Mouse (Mus musculus) mature B cell (primary cell): ENCODE data around the gene Numbl.

ENCODE experiments used
- in situ Hi-C: fragments of 300-500 bp; cut with MboI; formaldehyde crosslinking; loops from 2 replicates; pipeline ENCODE4 v1.14.3; 2019

The Numbl gene

DNA sequence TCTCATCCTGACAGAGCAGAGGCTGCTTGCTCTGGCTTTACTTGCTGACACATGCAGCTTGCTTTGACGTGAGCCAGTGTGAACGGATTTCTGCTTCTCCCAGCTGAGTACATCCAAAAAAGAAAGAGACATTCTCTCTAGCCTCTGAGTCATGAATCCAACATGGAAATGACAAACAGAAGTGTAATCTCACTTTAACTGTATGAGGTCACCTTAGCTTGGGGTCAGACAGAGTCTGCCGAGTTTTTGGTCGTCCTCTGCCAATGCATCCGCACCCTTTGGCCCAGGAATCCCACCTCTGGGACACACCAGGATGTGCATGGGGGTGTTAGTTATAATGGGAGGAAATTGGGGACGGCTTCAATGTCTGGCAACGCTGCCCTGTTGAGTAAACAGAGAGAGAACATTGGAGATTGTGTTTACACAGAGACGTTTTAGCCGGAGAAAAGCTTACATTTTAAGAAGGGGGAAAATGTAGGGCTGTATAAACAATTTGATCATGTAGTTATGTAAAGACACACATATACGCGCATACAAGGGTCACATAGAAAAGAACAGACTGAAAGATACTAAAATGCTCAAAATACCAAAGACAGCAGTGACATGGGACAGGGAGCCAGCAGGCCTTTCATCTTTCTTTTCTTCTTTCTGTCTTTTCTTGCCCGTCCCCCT lies 33.7 kb downstream of the Numbl start:
- in situ Hi-C loops, result loop anchor here (25.0 kb wide), 1 partner anchor 530 kb away; the partner anchor contains the start of gene Cyp2b19

DNA sequence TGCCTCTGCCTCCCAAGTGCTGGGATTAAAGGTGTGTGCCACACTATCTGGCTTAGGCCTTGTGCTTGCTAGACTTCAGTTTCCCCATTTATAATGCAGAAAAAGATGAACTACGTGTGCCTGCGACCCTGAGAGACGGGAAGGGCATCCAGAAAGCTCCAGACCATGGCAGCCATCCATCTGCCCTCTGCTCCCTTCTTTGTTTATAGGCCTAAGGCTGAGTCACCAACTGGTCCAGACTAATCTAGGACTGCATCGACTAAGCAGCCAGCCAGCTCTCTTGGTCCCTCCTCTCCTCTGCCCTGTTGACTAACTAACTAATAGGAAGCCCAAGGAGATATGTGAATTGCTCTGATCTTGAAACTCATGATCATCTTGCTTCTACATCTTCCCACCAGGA lies 37.7 kb downstream of the Numbl start:
- in situ Hi-C loops, result loop anchor here (25.0 kb wide), 1 partner anchor 534 kb away; the partner anchor contains the start of gene Cyp2b19

DNA sequence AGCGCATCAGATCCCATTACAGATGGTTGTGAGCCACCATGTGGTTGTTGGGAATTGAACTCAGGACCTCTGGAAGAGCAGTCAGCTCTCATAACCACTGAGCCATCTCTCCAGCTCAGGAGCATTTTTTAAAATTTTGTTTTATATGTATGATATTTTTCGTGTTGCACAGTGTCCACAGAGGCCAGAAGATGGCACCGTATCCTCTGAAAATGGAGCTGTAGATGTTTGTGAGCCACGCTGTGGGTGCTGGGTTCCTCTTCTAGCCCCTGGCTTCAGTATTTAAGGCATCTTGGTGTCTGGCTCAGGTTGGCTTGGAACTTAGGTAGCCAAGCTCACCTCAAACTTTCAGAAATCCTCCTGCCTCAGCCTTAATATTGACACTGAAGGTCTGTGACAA lies 38.3 kb downstream of the Numbl start:
- in situ Hi-C loops, result loop anchor here (25.0 kb wide), 1 partner anchor 534 kb away; the partner anchor contains the start of gene Cyp2b19

DNA sequence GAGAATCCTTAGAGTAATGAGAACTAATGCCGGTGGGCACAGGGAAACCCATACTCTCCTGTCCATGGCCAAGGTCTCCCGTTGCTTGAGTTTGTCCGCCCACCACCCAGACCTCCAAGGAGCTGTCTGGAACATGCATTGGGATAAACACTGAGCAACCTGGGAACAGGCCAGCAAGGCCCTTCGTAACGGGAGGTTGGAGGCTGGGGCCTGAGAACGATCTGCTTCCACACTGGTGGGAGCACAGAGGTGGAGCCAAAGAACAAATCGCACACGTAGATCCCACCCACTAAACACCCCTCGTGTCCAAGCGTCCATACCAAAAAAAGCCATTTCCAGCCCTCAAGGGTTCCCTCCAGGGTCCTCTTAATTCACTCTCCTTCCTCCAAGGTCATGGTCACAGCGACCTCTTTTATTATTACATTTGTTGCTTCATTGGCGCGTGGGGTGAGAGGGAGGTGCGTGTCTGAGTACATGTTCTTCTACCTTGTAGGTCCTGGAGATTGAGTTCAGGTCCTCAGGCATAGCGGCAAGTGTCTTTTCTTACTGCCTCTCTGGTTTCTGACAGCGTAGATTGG lies 39.9 kb downstream of the Numbl start:
- in situ Hi-C loops, result loop anchor here (25.0 kb wide), 1 partner anchor 536 kb away; the partner anchor contains the start of gene Cyp2b19

DNA sequence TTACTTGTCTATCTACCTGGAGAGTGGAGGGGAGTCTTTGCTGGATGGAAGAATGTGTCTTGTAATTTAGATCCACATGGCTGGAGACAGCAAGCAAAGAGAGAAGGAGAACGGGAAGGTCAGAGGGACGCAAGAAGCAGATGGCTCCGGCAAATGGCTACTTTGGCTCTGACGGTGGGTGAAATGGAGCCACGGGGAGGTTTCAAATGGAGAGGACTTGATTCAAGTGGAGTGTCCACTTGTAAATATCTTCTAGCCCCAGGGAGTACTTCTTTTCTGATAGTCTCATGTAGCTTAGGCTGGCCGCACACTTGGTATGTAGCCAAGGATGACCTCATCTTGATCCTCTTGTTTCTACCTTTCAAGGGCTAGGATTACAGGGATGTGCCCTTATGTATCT lies 40.6 kb downstream of the Numbl start:
- in situ Hi-C loops, result loop anchor here (25.0 kb wide), 1 partner anchor 537 kb away; the partner anchor contains the start of gene Cyp2b19

DNA sequence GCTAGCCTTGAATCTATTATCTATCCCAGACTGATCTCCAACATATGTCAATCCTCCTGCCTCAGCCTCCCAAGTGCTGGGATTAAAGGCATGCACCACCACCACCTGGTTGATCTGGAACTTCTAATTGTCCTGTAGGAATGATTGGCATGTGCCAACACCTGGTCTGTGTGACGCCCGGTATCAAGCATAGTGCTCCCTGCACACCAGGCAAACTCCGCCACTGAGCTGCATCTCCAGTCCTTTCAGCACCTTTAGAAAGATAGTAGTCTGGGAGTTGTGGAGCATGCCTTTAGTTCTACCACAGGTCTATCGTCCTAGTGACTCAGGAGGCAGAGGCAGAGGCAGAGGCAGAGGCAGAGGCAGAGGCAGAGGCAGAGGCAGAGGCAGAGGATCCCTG lies 42.1 kb downstream of the Numbl start:
- in situ Hi-C loops, result no loop called here

DNA sequence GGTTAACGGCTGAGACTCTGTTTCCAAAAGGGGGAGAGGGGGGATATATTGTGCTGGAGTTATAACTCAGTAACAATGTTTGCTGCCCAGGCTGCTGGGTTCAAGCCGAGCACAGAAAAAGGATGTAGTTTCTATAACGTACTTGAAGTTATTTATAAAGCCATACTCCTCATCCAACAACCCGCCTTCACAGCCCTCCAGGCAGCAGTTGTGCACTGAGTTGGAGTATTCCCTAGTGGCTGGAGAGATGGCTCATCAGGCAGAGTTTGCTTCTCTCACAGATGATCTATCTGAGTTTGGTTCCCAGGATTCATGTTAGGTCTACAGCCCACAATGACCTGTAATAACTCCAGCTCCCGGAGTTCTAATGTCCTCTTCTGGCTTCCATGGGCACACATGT lies 42.6 kb downstream of the Numbl start:
- in situ Hi-C loops, result no loop called here

DNA sequence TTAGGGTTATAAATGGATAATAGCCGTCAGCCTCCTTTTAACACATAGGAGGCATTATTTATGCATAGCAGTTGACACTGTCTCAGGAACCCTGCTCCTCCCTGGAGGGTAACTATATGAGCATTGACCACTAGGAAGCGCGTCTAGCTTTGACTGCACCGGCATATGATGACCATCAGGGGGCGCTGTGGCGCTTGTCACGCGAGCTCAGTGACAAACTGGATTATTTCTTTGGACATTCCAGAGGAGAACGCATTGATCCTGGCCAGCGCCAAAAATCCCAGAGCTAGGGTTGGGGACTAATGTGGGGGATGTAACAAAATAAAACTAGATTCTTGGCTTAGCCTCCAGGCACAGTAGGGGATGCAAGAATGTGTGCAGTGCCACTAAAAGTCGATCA lies 43.9 kb downstream of the Numbl start:
- in situ Hi-C loops, result no loop called here

DNA sequence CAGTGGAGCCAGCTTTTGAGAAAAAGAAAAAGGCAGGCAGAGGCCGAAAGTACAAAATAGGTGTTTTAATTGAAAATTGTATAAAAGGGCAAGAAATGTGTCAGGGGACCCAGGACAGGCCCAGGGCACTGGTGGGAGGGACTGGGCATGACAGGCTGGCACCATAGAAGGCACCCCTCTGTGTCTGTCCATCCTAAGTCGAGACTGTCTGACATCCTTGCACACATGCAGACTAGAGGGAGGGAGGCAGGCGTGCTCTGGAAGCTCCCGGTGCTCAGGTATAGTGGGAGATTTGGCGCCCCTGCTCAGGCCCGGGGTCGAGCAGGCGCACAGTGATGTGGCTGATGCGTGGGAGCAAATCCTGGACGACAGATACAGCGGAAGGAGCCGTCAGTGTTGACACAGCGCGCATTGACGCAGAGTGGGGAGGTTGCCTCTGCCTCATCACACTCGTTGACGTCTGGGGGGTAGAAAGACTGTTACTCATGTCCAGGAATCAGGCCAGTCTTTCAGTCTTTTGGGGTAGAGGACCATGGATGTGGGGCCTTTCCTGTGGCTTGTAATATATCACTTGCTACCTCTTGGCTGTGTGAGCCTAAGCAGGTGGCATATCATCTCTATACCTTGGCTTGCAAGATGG lies 47.0 kb downstream of the Numbl start:
- in situ Hi-C loops, result no loop called here

DNA sequence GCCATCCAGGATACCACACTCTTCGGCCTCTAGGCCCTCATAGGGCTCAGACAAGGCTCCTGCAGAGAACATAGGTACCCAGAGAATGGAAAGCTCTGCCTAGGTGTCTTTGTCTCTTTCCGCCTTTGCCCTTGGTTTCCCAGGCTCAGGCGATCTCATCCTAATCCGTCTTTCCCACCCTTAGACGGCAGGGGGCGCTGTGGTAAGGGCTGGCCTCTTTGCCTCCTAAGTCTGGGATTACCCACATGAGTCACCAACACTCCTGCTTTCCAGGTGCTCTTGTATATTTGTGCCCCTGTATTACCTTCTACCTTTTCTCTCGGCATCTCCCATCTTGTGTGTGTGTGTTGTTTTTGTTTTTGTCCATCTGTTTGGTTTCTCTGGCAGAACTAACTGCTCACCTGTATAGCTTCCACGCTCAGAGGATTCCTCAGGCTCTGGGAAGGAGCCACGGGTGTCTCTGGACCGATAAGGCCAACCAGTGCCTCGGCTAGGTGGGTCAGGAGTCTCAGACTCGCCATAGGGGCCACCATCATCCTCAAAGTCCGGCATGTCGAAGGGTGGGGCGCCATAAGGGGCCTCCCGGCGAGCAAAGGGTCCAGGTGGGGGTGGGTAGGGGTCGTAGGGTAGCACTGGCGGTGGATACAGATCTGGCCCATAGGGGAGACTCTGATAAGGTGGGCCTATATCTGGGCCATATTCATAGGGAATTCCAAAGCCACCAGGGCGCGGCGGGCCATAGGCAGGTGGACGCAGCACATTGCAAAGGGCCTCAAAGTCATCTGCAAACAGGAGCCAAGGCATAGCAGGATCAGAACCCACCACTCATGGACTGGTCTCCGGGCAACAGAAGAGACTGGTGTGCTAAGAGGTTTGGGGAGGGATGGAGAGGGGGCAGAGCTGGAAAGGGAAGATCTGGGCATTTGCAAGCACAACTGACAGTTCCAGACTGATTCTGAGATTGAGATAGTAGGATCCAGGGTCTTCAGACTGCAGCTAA lies 48.2 kb downstream of the Numbl start:
- in situ Hi-C loops, result no loop called here

DNA sequence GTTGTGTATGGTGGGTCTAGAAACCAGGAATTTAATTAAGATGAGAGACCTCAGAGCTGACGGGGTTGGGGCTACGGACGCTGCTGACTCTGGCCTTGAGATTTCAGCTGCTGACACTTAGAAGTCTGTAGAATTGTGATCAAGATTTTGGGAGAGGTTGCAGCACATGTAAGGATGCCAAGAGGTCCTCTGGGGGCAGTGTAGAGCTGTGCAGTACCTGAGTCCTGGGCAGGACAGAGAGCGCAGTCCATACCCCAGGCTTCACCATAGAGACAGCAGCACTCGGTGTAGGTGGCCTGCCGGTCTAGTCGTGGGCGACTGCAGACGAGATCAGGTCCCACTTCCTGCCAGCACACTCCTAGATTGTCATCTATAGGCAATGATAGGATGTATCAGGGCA lies 49.3 kb downstream of the Numbl start:
- in situ Hi-C loops, result no loop called here

DNA sequence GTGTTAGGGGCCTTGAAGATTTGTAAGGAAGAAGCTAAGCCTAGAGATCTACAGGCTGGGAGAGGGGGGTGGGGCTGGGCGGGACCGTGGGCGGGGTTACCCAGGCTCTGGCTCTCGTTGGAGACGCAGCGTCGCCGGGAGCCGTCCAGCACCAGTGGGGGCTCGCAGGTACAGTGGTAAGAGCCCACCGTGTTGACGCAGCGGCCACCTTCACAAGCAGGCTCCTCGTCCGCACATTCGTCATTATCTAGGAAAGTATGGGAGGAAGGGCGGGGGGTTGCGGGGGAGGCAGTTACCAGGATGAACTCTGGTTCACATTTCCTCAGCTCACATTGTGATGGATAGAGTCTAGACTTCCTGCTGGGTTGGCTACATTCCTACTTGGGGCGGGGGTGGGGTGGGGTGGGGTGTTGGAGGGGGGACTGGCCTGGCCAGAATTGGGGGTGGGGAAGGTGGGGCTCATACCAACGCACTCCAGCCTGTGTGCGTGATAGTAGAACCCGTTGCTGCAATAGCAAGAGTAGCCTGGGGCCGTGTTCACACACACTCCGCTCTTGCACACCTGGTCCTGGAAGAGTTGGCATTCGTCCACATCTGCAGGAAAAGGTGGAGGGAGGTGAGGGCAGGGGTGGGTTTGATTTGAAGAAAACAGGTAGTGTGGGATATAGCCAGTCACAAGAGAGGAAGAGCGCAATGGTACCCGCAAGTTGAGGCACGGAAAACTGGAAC lies 50.8 kb downstream of the Numbl start:
- in situ Hi-C loops, result no loop called here

DNA sequence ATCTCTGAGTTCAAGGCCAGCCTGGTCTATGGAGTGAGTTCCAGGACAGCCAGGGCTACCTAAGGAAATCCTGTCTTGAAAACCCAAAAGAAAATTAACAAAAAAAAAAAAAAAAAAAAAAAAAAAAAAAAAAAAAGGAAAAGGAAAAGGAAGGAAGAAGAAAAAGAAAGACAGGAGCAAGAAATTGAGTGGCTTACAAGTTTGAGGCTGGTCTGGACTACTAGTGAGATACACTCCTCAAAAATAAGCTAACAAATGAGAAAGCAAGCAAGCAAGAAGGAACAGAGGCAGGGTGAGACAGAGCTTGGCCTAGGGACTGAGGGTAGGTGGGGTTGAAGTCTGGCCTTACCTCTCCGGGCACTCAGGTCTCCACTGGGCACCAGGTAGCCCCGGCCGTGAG lies 51.6 kb downstream of the Numbl start:
- in situ Hi-C loops, result no loop called here

DNA sequence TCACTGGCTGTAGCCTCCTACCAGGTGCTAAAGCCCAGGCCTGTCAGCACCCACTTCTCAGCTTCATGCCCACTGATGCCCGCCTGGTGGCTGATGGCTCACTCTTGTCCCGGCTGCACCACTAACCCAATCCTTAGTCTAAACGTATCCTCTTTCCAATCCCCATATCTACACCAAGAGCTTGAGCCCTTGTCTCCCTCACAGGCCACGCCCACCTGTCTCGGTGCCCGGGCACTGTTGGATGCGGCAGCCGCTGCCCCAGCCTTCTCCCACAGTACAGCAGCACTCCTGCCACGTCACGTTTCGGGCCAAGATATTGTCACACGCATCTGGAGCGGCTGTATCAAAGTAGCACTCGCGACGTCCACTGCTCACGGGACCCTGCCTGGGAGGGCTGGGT lies 52.1 kb downstream of the Numbl start:
- in situ Hi-C loops, result no loop called here

DNA sequence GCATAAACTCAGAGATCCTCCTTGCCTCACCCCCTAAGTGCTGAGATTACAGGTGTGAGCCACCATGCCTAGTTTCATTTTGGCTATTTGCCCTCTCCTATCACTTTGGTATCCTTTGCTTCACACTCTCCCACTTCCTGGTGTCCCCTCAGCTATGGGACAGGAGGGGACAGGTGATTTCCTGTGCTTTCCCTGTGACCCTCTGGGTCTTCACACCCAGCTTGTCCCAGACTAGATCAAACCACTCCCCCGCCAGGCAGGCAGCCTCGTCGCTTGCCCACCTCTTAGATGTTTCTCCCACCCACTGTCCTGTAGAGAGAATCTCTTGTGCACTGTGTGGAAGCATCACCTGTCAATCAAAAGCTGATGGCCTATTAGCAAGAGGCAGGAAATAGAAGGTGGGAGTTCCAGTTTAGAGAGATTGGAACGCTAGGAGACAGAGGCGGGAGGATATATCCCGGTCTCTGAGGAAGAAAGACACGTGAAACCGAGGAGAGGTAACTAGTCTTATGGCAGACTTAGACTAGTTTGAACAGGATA lies 52.8 kb downstream of the Numbl start:
- in situ Hi-C loops, result no loop called here

DNA sequence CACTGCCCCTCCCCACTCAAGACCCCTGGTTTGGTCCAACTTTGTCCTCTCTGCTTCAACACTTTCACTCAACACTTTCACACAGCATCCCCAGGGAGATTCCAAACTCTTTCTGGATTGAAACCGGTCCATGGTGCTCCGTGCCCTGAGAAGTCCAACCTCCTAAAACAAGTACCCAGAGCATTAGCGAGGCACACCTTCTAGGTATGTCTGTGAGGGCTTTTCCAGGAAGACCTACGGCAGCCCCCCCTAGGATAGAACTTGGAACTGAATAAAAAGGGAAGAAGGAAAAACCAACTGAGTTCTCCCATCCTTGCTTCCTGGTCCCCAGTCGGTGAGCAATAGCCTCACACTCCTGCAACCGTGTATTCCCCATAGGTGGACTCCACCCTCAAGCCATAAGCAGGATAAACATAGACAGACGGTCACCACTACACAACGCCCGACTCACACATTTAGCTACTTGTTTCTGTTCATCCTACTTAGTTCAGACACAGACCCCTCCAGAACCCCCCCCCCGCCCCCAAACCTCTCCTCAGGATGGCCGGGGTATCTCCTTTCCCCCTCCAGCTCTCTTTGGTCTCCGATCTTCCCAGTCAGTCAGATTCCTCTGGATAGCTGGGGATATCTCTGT lies 53.5 kb downstream of the Numbl start:
- in situ Hi-C loops, result no loop called here

DNA sequence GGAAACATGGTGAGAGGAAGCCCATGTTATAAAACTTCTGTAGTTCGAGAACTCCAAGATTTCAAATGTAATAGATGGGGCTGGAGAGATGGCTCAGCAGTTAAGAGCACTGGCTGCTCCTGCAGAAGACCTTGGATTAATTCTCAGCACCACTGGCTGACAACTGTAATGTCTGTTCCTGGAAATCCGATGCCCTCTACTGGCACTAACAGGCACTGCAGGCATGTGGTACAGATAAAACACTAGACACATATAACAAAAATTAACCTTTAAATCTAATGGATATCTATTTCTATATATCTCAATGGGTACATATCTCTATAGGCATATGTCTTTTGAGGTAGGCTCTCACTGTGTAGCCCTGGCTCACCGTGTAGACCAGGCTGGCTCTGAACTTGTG lies 56.2 kb downstream of the Numbl start:
- in situ Hi-C loops, result no loop called here

DNA sequence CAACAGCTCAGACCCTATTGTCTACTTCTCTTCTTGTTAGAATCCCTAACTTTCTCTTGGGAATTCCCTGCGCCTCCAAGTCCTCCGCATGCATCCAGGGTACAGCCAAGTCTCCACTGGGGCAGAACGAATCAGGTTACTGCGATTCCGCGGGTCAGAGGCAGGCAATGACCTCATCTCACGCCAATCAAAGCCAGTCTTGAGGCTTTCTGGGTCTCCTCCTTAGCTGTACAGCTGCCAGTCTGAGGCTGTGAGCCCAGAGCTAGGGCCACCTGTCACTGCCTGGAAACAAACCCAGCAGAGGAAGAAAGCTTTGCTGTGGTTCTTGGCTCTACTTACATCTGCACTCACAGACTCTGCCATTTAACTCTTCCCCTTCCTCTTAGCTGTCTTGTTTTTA lies 57.7 kb downstream of the Numbl start:
- in situ Hi-C loops, result no loop called here

DNA sequence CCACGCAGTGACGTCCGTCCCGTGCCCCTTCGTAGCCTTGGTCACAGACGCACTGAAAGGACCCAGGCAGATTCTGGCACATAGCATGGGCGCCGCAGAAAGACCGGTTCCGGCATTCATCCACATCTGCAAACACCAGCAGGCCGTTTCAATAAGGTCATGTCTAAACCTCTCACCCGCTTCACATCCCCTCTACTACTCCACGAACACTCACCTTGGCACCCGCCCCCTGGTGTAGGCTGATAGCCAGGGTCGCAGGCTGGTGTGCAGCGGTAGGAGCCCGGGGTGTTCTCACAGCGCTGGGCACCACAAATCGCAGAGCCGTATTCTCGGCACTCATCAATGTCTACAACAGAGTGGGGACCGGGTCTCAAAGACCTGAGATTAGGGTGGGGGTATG lies 61.2 kb downstream of the Numbl start:
- in situ Hi-C loops, result no loop called here

DNA sequence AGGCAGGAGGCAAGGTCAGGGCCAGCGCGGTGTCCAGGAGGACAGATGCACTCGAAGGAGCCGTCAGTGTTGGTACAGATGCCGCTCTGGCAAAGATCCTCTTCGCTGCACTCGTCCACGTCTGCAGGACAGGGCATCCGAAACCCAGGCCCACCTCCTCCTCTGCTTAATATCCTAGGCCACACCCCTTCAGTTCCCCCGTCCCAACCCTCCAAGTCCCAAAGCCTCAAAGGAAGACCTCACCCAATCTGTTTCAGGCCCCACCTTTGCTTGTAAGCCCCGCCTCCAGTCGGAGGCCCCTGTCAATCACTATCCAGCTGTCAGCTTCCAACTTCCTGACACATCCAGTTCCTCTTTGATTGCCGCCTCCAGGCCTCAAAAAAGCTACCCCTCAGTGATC lies 64.1 kb downstream of the Numbl start:
- in situ Hi-C loops, result no loop called here

DNA sequence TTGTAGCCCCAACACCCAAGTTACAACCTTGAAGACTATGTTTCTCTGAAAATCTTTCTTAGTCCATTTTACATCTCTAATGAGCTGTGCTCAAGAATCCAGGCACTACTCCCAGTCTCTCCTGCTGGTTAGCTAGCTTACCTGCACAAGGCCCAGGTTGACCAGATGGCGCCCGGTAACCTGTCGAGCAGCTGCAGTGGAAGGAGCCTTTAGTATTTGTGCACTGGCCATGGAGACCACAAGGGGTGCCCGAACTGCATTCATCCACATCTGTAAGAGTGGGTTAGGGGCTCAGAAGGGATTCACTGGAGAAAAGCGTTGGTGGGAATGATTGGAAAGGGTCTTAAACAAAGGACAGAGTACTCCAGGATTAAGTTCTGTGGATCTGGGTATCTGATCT lies 64.8 kb downstream of the Numbl start:
- in situ Hi-C loops, result no loop called here
